Mouse (Mus musculus) megakaryocyte, embryonic 14.5 days (primary cell): ENCODE results near the gene Laptm4a. TPM values are rescaled to one million over a fixed set of nuclear protein-coding genes. Genes with fewer than 3 reads are reported as not detected.

Experiments
- H3K27me3 ChIP-seq: replicated peaks from 2 replicates; pipeline ENCODE3; 2012; ENCODE audit warnings: inconsistent platforms
- H3K36me3 ChIP-seq: replicated peaks from 2 replicates; pipeline ENCODE3; 2012; ENCODE audit warnings: low read length, inconsistent platforms, mixed read lengths
- H3K4me1 ChIP-seq: 2 replicates; pipeline ENCODE4 v1.6.1; 2012; ENCODE audit warnings: inconsistent platforms
- H3K4me3 ChIP-seq: replicated peaks from 2 replicates; pipeline ENCODE3; 2012; ENCODE audit warnings: moderate library complexity, mild to moderate bottlenecking, inconsistent platforms
- H3K9me3 ChIP-seq: 2 replicates; pipeline ENCODE4 v1.6.1; 2012; ENCODE audit warnings: inconsistent platforms
- FLI1 ChIP-seq: IDR thresholded peaks from 2 replicates; pipeline ENCODE4 v1.6.1; 2012; ENCODE audit warnings: low read length, inconsistent platforms, mixed read lengths
- GATA1 ChIP-seq: IDR thresholded peaks from 3 replicates; pipeline ENCODE4 v1.6.1; 2012; ENCODE audit warnings: mixed read lengths, low read length, inconsistent platforms, borderline replicate concordance
- polyA plus RNA-seq: library from polyadenylated mRNA; stranded (reverse); fragments of >175 nt; gene quantifications from 2 replicates; pipeline ENCODE4 v1.2.3, GENCODE M21; 2012; ENCODE audit warnings: low replicate concordance; ENCODE audit not compliant: insufficient read depth

Gene Laptm4a
- polyA plus RNA-seq, 1 experiment, result 34.8 TPM

- Histone ChIP-seq H3K9me3 (no peaks in the 10 kb centered on the region), H3K27me3 (peaks cover 60% of the 10 kb centered on the region), H3K4me3 (no peak overlapping the region), H3K36me3 (no peaks in the 10 kb centered on the region), H3K4me1 (peaks cover 13% of the 10 kb centered on the region)
- TF ChIP-seq FLI1 (no peak), GATA1 (no peak)
Observed at GRCm38 (mm10) chr12:8885146-8885543, 36.3 kb upstream of the Laptm4a start.

DNA sequence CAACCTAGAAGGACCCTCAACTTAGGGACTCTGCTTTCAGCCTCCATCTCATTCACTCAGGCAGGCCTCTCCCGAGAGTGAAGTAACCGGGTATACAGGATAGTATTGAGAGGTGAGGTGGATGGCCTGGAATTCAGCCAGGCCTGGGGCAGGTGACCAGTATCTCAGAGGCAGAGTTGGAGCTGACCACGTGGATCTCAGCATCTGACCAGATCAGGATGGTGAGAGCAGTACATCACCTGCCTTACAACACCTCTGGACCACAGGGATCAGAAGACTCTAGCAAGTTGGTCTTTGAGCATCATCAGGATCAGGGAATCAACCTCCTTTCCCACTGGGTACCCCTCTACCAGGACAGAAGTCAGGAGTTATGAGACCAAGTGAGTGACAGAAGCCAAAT is 35.5 kb upstream of the Laptm4a start:
- H3K4me3 ChIP-seq, result no peak overlapping the region
- peaks cover 13% of the 10 kb centered on the region for H3K4me1 ChIP-seq
- H3K9me3 ChIP-seq, result no peaks in the 10 kb centered on the region
- TF ChIP-seq FLI1, result no peak
- H3K36me3 ChIP-seq, result no peaks in the 10 kb centered on the region
- H3K27me3 ChIP-seq, result peaks cover 53% of the 10 kb centered on the region

DNA sequence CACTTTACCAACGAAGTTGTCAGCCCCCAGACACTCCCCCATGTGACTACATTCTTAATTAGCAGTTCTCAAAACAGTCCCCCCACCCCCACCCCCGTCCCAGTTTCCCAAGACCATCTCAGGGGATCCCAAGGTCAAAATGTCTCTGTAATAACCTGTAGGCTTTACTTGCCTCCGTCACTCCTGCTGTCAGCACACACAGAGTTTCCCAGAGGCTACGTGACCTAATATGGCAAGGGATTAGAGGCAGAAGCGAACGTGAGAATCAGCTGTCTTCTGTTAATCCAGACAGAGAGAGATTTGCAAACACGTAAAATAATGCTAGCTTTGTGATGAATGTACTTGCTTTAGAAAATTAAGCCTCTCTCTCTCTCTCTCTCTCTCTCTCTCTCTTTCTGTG is 33.0 kb upstream of the Laptm4a start:
- Histone ChIP-seq H3K4me1 (peaks cover 25% of the 10 kb centered on the region), H3K9me3 (0 out of 2 replicates have a peak, but pooled peaks cover 4% of the 10 kb centered on the region), H3K36me3 (no peaks in the 10 kb centered on the region), H3K4me3 (no peak overlapping the region), H3K27me3 (peaks cover 41% of the 10 kb centered on the region)
- TF ChIP-seq FLI1 (no peak), GATA1 (no peak)

GRCm38 (mm10) chr12:8889117-8889665 is 32.3 kb upstream of the Laptm4a start:
- H3K27me3 ChIP-seq, result peaks cover 39% of the 10 kb centered on the region
- no peak overlapping the region for H3K4me3 ChIP-seq
- no peak for TF ChIP-seq GATA1
- no peak for TF ChIP-seq FLI1
- H3K36me3 ChIP-seq, result no peaks in the 10 kb centered on the region
- H3K9me3 ChIP-seq, result peaks cover 5% of the 10 kb centered on the region
- peaks cover 30% of the 10 kb centered on the region for H3K4me1 ChIP-seq

GRCm38 (mm10) chr12:8892876-8893532 is 28.5 kb upstream of the Laptm4a start:
- Histone ChIP-seq H3K4me3 (peak overlapping the region; percentile 72), H3K36me3 (no peaks in the 10 kb centered on the region), H3K4me1 (peaks cover 32% of the 10 kb centered on the region), H3K27me3 (peaks cover 14% of the 10 kb centered on the region), H3K9me3 (peaks cover 9% of the 10 kb centered on the region)
- TF ChIP-seq FLI1 (no peak), GATA1 (no peak)

GRCm38 (mm10) chr12:8897140-8897539 is 24.3 kb upstream of the Laptm4a start:
- no peak for TF ChIP-seq FLI1
- Histone ChIP-seq H3K36me3 (no peaks in the 10 kb centered on the region), H3K9me3 (peaks cover 5% of the 10 kb centered on the region), H3K27me3 (peaks cover 11% of the 10 kb centered on the region), H3K4me1 (peaks cover 45% of the 10 kb centered on the region), H3K4me3 (peak overlapping the region; percentile 15)

DNA sequence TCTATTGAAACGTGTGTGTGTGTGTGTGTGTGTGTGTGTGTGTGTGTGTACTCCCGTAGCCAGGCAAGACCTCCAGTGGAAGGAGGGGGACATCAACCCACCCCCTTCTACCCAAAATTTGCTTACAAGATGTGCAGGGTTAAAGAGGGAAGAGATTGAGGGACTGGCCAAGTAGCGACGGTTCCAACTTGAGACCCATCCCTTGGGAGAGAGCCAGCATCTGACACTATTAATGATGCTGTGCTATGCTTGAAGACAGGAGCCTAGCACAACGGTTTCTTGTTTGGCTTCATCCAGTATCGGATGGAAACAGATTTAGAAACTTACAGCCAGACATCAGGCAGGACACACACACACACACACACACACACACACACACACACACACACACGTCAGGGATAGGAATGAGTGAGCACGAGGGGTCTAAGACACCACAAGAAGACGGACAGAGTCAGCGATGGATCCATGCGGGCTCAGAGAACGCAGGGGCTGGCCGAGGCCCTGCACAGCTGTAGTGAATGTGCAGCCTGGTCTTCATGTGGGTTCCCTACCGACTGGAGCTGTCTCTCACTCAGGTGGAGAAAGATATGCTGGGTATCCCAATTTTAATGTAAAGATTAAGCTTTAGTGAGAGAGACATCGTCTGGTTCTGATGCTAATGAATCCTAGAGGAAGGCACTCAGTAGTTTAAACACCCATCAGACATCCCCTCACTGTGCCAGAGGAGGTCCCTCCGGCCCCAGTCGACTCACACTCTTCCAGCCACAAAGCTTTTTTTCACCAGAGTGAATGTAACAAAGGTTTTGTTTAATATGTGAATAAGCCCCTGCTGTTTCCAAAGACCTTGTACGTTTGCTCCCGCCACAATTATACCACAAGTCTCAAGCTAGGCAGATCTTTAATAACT is 22.3 kb upstream of the Laptm4a start:
- peaks cover 6% of the 10 kb centered on the region for H3K27me3 ChIP-seq
- H3K4me1 ChIP-seq, result peaks cover 41% of the 10 kb centered on the region
- H3K36me3 ChIP-seq, result no peaks in the 10 kb centered on the region
- H3K9me3 ChIP-seq, result peaks cover 4% of the 10 kb centered on the region
- no peak overlapping the region for H3K4me3 ChIP-seq
- TF ChIP-seq GATA1 (no peak), FLI1 (no peak)

GRCm38 (mm10) chr12:8900107-8900698 is 21.3 kb upstream of the Laptm4a start:
- Histone ChIP-seq H3K9me3 (no peaks in the 10 kb centered on the region), H3K4me3 (no peak overlapping the region), H3K36me3 (no peaks in the 10 kb centered on the region), H3K27me3 (peaks cover 5% of the 10 kb centered on the region), H3K4me1 (peaks cover 39% of the 10 kb centered on the region)
- TF ChIP-seq GATA1 (no peak), FLI1 (no peak)

DNA sequence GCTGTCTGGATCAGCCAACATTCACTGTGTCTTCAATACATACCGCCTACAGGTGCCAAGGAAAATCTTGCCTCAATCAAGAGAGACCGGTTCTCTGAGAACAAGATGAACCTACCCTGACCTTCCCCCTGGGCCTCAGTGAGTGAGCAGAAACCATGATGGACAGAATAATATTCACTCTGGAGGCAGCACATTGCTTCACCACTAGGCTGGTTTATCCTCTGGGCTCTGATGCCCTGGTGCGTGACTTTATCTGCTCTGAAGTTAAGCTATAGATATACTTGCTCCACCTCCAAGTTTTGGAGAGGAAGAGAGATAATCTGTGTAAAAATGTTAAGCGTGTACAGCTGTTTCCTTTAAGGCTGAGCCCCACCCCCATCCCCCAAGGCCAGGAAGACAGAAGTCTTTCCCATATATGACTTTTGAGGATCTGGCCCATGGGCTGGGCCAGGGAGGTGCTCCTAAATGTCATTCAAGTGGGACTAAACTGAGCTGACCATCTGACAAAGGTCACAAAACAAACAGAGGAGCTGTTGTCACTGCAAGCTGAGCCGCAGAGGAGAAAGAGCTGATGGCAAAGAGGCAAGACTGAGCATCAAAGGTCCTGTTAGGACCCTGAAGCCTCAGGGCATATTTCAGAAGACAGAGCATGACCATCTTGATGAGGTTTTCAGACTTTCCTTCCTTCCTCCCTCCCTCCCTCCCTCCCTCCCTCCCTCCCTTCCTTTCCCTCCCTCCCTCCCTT is 20.4 kb upstream of the Laptm4a start:
- peaks cover 39% of the 10 kb centered on the region for H3K4me1 ChIP-seq
- TF ChIP-seq GATA1 (no peak), FLI1 (no peak)
- peaks cover 3% of the 10 kb centered on the region; the same call in 1 of the 2 replicates for H3K9me3 ChIP-seq
- H3K27me3 ChIP-seq, result peaks cover 5% of the 10 kb centered on the region
- no peaks in the 10 kb centered on the region for H3K36me3 ChIP-seq
- H3K4me3 ChIP-seq, result peak overlapping the region; percentile 0
